Mouse (Mus musculus) left cerebral cortex, adult 8-10 months (tissue): ENCODE data around the gene Atxn2. TPM values are rescaled to one million over a fixed set of nuclear protein-coding genes. Genes with fewer than 3 reads are reported as not detected.

Experiments used
- DNase-seq, 2 experiments: peaks; one replicate each; pipeline ENCODE4 v3.0.0; 2022; ENCODE audit warnings: low spot score in 2 of 2
- microRNA-seq, 2 experiments: library from miRNA; unstranded; fragments of <30 nt; microRNA quantifications; one replicate each; pipeline ENCODE4 v1.2.0; 2022
- total RNA-seq, 4 experiments: library from RNA; stranded (reverse); gene quantifications; 2 replicates each; pipeline ENCODE4 v1.2.4; 2022

The Atxn2 gene
- total RNA-seq, 4 experiments from 2014 or later = 199 to 223 (median 216) TPM

- no peak for DNase-seq
Measured at GRCm38 (mm10) chr5:121856740-121857139, 145.6 kb downstream of the Atxn2 start.

DNA sequence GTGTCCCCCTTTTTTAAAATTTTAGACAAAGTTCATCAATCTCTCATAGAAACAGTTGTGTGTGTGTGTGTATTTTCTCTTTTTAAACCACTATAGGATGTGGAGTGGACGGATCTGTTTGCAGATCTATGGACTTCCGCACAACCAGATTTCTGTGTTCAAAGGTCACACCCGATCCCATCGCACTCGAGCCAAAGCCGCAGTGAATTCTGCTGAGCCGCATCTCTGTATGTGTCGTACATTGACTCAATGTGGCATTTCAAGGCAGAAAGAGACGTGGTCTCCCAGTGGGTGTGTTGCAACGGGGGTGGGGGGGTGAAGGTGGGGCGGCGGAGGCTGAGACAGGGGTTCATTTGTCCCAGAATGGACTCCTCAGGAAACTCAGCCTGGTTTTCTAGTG lies 147.3 kb downstream of the Atxn2 start:
- no peak for DNase-seq

GRCm38 (mm10) chr5:121861964-121862363 lies 150.8 kb downstream of the Atxn2 start:
- DNase-seq = no peak

DNA sequence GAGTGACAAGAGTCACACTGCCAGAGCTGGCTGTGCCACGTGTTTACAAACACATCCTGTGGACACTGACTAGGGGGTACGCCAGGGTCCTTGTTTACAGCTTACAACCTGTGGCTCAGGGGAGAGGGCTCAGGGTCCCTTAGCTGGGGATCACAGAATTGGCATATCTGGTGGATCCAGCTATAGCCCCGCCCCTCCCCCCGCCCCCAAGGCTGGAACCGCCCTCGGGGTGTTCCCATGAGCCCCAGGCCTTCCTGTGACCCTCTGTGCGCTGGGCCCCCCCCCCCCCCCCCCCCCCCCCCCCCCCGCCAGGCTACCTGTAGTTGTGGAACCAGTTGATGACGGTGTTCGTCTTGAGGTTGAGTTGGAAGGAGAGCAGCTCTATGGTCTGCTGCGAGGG lies 153.2 kb downstream of the Atxn2 start:
- DNase-seq = no peak

Small RNA genes within 50 kb of the gene (microRNA-seq; reads per million reads assigned to microRNA genes)
- 5.5 to 8.2 reads per million in 2 experiments for gene Mir7031

Other genes starting within 250 kb of the Atxn2 start
- gene Adam1b, start 207.9 kb upstream of the Atxn2 start, total RNA-seq = not detected
- gene Adam1a, start 165.9 kb upstream of the Atxn2 start, total RNA-seq = 10 to 100 TPM in 3 of 4 experiments, 1 to 10 TPM in 1; 8.7 to 12.4 (median 11.5) TPM
- gene Gm42878, start 165.9 kb upstream of the Atxn2 start, total RNA-seq = not detected
- 10 to 100 TPM; 66.6 to 79.0 (median 74.5) TPM for gene Mapkapk5, start 165.4 kb upstream of the Atxn2 start, total RNA-seq
- 100 to 1,000 TPM; 131 to 154 (median 140) TPM for gene Aldh2, start 117.5 kb upstream of the Atxn2 start, total RNA-seq
- gene Acad12, start 92.4 kb upstream of the Atxn2 start, total RNA-seq = 1 to 10 TPM; 6.4 to 8.2 (median 6.7) TPM
- gene Acad10, start 50.8 kb upstream of the Atxn2 start, total RNA-seq = 1 to 10 TPM; 3.9 to 5.6 (median 4.6) TPM
- 10 to 100 TPM; 58.0 to 65.2 (median 60.9) TPM for gene Brap, start 50.8 kb upstream of the Atxn2 start, total RNA-seq
- gene Sh2b3, start 126.3 kb downstream of the Atxn2 start, total RNA-seq = 10 to 100 TPM; 17.9 to 22.1 (median 19.9) TPM
- gene Pheta1, start 137.6 kb downstream of the Atxn2 start, total RNA-seq = 10 to 100 TPM in 2 of 4 experiments, 1 to 10 TPM in 2; 9.3 to 11.0 (median 9.7) TPM